ENCODE assay signal across 16 mouse cellular contexts in the genomic region with DNA sequence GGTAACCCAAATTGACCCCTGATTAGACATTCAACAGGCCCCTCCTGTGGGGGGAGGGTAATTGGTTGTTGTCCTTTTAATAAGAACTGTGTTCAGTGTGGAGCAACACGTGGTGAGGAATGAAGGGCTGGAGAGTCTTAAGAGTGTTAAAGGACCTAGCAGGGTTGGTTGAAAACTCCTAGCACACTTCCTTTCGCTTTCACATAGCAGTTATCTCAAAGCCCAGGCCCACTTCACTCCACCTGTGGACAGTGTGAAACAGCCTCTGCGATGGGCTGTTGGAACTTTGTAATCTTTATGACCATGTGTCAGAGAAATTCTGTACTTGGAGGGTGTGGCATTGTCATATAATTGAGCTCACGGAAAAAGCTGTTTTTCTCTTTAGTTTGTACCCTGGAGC.
DNase-seq lines count a peak whose midpoint lies in the region; ATAC-seq and TF ChIP-seq lines count a peak whose summit lies in the region.
"Had no signal": no experiment of that assay in that cellular context is flagged by ENCODE, and none has a peak within 500 bp of the region (broad histone marks: within the 10 kb centered on the region; RNA-seq: fewer than 3 reads in every experiment).

No protein-coding gene starts in this region.

- peak; percentile 95 for ATAC-seq in G1E (ENCODE audit: extremely low read depth, insufficient number of reproducible peaks, low FRiP score, poor library complexity, severe bottlenecking)
- ATAC-seq in megakaryocyte progenitor cell, adult 5-6 weeks (replicated peaks; ENCODE audit: poor library complexity), result peak; percentile 96
- ATAC-seq: activated CD4-positive, CD25-positive, alpha-beta regulatory T cell, adult 4 months had no signal

- no peaks in the 10 kb centered on the region for H3K9me3 ChIP-seq in G1E (replicated peaks)
- H3K9me3 ChIP-seq: heart, embryonic 13.5 days; hindbrain, embryonic 12.5 days; limb, embryonic 13.5 days; midbrain, embryonic 13.5 days had no signal

- H3K36me3 ChIP-seq in G1E (replicated peaks), result no peaks in the 10 kb centered on the region
- H3K36me3 ChIP-seq: heart, embryonic 13.5 days; hindbrain, embryonic 12.5 days; limb, embryonic 13.5 days; midbrain, embryonic 13.5 days had no signal

- peak; percentile 38 for DNase-seq in G1E (ENCODE audit: low spot score)
- DNase-seq in c-Kit-positive CD71-positive TER-119-positive erythroid progenitor cells, embryonic 14.5 days (ENCODE audit: low spot score), result peak; percentile 78
- DNase-seq in large intestine, adult 2 months (ENCODE audit: low read depth, low spot score), result peak; percentile 8
- no peak for DNase-seq in testis, postnatal 14 days (ENCODE audit: low spot score)
- DNase-seq in ovary, postnatal 36 days (ENCODE audit: low spot score), result no peak
- DNase-seq in layer of hippocampus, adult 9-11 months, result no peak
- DNase-seq: cerebellum, adult 9-10 months; kidney, adult 2 months; lung, postnatal 14 days had no signal

- peaks cover 56% of the 10 kb centered on the region for H3K4me1 ChIP-seq in G1E (ENCODE audit: insufficient read depth, low read depth, low read length)
- H3K4me1 ChIP-seq: heart, embryonic 13.5 days; hindbrain, embryonic 12.5 days; limb, embryonic 13.5 days had no signal

- 24% methylated on average over 4 of the region's 4 CpGs for WGBS in large intestine, adult 2 months

- H3K4me3 ChIP-seq in G1E (ENCODE audit: low read depth, low read length), result peak overlapping the region; percentile 34; the same call in 1 of the 2 replicates
- H3K4me3 ChIP-seq: heart, embryonic 13.5 days; hindbrain, embryonic 12.5 days; left cerebral cortex, adult 2 months; limb, embryonic 13.5 days; midbrain, embryonic 13.5 days had no signal

- H3K27me3 ChIP-seq in G1E (ENCODE audit: insufficient read depth, low read length), result no peaks in the 10 kb centered on the region
- H3K27me3 ChIP-seq: heart, embryonic 13.5 days; hindbrain, embryonic 12.5 days; limb, embryonic 13.5 days; midbrain, embryonic 13.5 days had no signal

- no peak for TF ChIP-seq CTCF in G1E (IDR thresholded peaks at IDR 0.05; ENCODE audit: low read depth, low read length)

Comparison
In these comparisons a context has a peak if more than half of its experiments do, and no peak if none do; other contexts are left out.
1. DNase-seq: peak in G1E (single experiment), c-Kit-positive CD71-positive TER-119-positive erythroid progenitor cells, embryonic 14.5 days (single experiment) and large intestine, adult 2 months (single experiment); none in testis, postnatal 14 days (single experiment), ovary, postnatal 36 days (single experiment) and layer of hippocampus, adult 9-11 months (single experiment).